Mouse (Mus musculus): ENCODE measurements around the gene Kat6b. TPM values are rescaled to one million over a fixed set of nuclear protein-coding genes. Genes with fewer than 3 reads are reported as not detected.
"Not testable (repeated sequence)": the region's sequence is repeated elsewhere in the genome, so short reads cannot be mapped to it uniquely, and the experiment has no call there.

Gene Kat6b
- polyA plus RNA-seq, 1 experiment = 22.5 TPM

DNA sequence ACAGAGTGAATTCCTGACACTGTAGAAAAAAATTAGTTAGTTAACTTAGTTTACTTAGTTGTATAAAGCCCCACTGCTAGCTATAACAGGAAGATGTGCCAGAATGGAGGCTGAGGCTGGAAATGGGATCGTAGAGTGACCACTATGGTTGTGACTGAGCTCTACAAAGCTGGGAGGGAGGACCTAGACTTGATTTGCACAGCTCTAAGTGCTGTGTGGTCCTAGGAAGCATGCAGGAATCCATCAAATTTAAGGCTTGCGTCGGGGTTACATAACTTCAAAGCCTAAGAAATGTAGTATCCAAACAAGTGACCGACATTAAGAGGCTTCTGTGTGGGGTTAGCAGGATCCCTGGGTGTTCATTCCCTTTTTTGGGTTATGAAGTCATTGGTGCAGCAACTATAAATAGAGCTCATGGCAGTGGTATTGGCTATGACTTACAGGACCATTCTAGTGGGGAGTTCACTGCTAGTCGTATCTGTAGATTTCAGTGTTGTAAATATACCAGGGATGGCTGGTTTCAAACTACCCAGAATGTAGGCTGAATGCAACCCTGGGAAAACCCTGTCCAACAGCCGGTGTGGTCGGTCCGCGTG, 18.0 kb upstream of the Kat6b start:
- Histone ChIP-seq H3K27ac (ENCODE audit: insufficient read depth, low read length) (no peak overlapping the region), H3K27me3 (ENCODE audit: control insufficient read depth, insufficient read depth, low read length) (no peaks in the 10 kb centered on the region; the same call in 1 of the 2 replicates), H3K4me1 (ENCODE audit: control insufficient read depth, insufficient read depth, low read length) (peaks cover 3% of the 10 kb centered on the region; the same call in 1 of the 2 replicates), H3K4me3 (replicated peaks; ENCODE audit: insufficient read depth, low read depth, low read length) (no peak overlapping the region)
- 93% methylated on average over 9 of the region's 9 CpGs for WGBS
- DNase-seq = no peak
- no peak for TF ChIP-seq CTCF (IDR thresholded peaks at IDR 0.05; ENCODE audit: borderline replicate concordance, insufficient read depth, low read depth, low read length)
- no peak for TF ChIP-seq POLR2A (IDR thresholded peaks at IDR 0.05; ENCODE audit: borderline replicate concordance, insufficient read depth, low read length)

DNA sequence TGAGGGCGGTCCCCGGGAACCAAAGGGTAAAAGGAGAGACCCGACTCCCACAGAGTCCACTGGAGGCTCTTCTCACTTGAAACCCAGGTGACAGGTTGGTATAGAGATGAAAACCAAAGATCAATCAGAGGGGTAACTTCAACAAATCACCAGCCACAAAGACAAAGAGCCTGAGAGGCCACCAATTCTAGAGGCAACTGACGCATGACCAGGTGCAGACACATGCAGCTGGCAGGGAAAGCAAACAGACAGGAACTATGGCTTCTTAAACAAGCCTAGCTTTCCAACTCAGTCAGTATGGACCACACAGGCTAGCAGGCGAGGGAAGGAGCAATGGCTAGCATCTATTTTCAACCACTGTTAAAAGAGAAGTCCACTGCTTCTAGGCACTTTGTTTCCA, 10.8 kb upstream of the Kat6b start:
- DNase-seq = no peak
- Histone ChIP-seq H3K4me3 (replicated peaks; ENCODE audit: insufficient read depth, low read depth, low read length) (no peak overlapping the region), H3K27ac (ENCODE audit: insufficient read depth, low read length) (no peak overlapping the region), H3K27me3 (ENCODE audit: control insufficient read depth, insufficient read depth, low read length) (no peaks in the 10 kb centered on the region; the same call in 1 of the 2 replicates), H3K4me1 (ENCODE audit: control insufficient read depth, insufficient read depth, low read length) (no peaks in the 10 kb centered on the region)
- TF ChIP-seq POLR2A (IDR thresholded peaks at IDR 0.05; ENCODE audit: borderline replicate concordance, insufficient read depth, low read length) (no peak), CTCF (IDR thresholded peaks at IDR 0.05; ENCODE audit: borderline replicate concordance, insufficient read depth, low read depth, low read length) (no peak)
- WGBS = 91% methylated on average over 5 of the region's 5 CpGs

DNA sequence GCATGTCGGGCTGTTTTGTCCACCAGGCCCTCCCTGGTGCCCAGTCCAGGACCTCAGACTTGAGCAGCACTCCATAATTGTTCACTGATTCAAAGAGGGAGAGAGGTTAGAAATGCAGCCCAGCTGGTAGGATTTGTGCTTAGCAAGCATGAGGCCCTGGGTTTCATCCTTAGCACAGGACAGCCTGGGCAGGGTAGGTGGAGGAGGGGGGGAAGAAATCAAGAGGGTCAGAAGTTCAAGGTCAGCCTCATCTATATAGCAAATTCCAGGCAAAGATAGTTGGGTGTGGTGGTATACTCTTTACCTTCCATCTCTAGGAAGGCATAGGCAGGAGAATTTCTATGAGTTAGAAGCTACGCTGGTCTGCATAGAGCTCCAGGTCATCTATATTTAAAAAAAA, 9.3 kb upstream of the Kat6b start:
- 85% methylated on average over 2 of the region's 2 CpGs for WGBS

DNA sequence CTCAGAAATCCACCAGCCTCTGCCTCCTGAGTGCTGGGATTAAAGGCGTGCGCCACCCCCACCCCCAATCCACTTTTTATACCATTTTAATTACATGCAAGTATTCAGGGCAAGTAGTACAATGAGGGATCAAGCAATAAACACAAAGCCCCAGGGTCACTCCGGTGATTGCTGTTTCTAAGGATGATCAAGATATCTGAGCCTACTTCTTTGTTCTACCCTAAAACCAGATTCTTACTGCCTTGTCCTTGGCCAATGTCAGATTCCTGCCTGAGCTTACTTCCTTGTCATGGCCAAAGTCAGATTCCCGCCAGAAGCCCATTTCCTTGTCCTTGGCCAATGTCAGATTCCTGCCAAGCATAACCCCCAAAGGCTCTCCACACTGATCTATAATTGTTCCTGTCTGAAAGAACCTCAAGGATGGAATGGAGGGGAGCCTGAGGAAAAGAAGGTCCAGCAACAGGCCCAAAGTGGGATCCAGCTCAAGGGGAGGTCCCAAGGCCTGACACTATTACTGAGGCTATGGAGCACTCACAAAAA, 6.6 kb upstream of the Kat6b start:
- H3K4me3 ChIP-seq (replicated peaks; ENCODE audit: insufficient read depth, low read depth, low read length); H3K27ac ChIP-seq (ENCODE audit: insufficient read depth, low read length); H3K27me3 ChIP-seq (ENCODE audit: control insufficient read depth, insufficient read depth, low read length); DNase-seq; H3K4me1 ChIP-seq (ENCODE audit: control insufficient read depth, insufficient read depth, low read length): not testable (repeated sequence)
- 90% methylated on average over 4 of the region's 4 CpGs for WGBS

More for the DNA sequence above, 9.3 kb upstream of the Kat6b start:
- DNase-seq = no peak
- no peaks in the 10 kb centered on the region for H3K27me3 ChIP-seq (ENCODE audit: control insufficient read depth, insufficient read depth, low read length)
- H3K4me1 ChIP-seq (ENCODE audit: control insufficient read depth, insufficient read depth, low read length) = no peaks in the 10 kb centered on the region
- no peak for TF ChIP-seq CTCF (IDR thresholded peaks at IDR 0.05; ENCODE audit: borderline replicate concordance, insufficient read depth, low read depth, low read length)
- no peak for TF ChIP-seq POLR2A (IDR thresholded peaks at IDR 0.05; ENCODE audit: borderline replicate concordance, insufficient read depth, low read length)
- H3K27ac ChIP-seq (ENCODE audit: insufficient read depth, low read length) = no peak overlapping the region
- H3K4me3 ChIP-seq (replicated peaks; ENCODE audit: insufficient read depth, low read depth, low read length) = no peak overlapping the region

DNA sequence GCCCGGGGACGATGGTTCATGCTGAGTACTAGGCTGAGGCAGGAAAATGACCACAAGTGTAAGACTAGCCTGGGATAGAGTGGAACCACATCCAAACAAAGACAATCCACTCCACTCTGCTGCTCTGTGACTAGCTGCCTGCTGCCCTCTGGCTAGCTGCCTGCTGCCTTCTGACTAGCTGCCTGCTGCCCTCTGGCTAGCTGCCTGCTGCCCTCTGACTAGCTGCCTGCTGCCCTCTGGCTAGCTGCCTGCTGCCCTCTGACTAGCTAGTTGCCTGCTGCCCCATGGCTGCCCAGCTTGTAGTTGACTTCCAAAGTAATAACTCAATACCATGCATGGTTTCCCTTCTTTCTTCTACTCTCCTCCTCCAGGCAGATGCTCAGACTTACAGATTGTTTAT, 4.1 kb upstream of the Kat6b start:
- no peak overlapping the region for H3K4me3 ChIP-seq (replicated peaks; ENCODE audit: insufficient read depth, low read depth, low read length)
- WGBS = 58% methylated on average over 2 of the region's 2 CpGs
- no peak for TF ChIP-seq POLR2A (IDR thresholded peaks at IDR 0.05; ENCODE audit: borderline replicate concordance, insufficient read depth, low read length)
- TF ChIP-seq CTCF (IDR thresholded peaks at IDR 0.05; ENCODE audit: borderline replicate concordance, insufficient read depth, low read depth, low read length) = no peak

DNA sequence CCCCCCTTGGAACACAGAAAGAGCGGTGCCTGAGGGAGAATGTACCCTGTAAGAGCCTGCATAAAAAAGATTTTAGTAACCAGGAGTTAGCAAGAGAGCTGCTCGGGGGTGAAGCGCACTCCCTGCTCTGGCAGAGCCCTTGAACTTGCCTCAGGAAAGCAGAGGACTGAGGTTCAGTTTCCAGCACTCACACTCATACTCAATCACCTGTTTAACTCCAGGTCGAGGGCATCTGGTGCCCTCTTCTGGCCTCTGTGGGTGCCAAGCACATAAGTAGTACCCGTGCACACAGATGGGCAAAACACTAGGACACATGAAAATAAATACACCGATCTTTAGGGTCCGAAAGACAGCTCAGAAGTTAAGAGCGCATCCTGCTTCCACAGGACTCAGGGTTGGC, 1.7 kb upstream of the Kat6b start:
- Histone ChIP-seq H3K27me3 (ENCODE audit: control insufficient read depth, insufficient read depth, low read length) (no peaks in the 10 kb centered on the region), H3K27ac (ENCODE audit: insufficient read depth, low read length) (no peak overlapping the region), H3K4me1 (ENCODE audit: control insufficient read depth, insufficient read depth, low read length) (no peaks in the 10 kb centered on the region), H3K4me3 (replicated peaks; ENCODE audit: insufficient read depth, low read depth, low read length) (no peak overlapping the region)
- 96% methylated on average over 8 of the region's 8 CpGs for WGBS
- no peak for TF ChIP-seq CTCF (IDR thresholded peaks at IDR 0.05; ENCODE audit: borderline replicate concordance, insufficient read depth, low read depth, low read length)
- TF ChIP-seq POLR2A (IDR thresholded peaks at IDR 0.05; ENCODE audit: borderline replicate concordance, insufficient read depth, low read length) = no peak
- DNase-seq = no peak

More for the DNA sequence above, 4.1 kb upstream of the Kat6b start:
- Histone ChIP-seq H3K27me3 (ENCODE audit: control insufficient read depth, insufficient read depth, low read length) (no peaks in the 10 kb centered on the region), H3K4me1 (ENCODE audit: control insufficient read depth, insufficient read depth, low read length) (no peaks in the 10 kb centered on the region), H3K27ac (ENCODE audit: insufficient read depth, low read length) (no peak overlapping the region)
- peak in 1 of 2 experiments; percentile 11 for DNase-seq

DNA sequence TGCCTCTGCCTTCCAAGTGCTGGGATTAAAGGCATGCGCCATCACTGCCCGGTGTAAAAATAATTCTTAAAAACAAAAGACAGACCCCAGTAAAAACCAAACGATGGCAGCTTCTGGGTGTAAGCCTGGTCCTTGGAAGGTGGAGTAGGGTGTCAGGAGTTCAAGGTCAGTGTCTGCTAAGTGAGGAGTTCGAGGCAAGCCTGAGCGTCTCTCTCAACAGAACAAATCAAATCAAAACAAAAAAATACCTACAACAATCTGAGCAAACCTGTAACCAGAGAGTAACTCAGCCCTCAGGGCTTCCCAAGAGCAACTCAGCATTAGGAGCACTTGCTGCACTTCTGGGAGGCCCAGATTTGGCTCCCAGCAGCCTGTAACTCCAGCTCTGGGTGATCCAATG, 1.0 kb upstream of the Kat6b start:
- WGBS = 94% methylated on average over 5 of the region's 5 CpGs
- no peak overlapping the region for H3K27ac ChIP-seq (ENCODE audit: insufficient read depth, low read length)
- H3K4me1 ChIP-seq (ENCODE audit: control insufficient read depth, insufficient read depth, low read length) = no peaks in the 10 kb centered on the region
- DNase-seq = no peak
- H3K27me3 ChIP-seq (ENCODE audit: control insufficient read depth, insufficient read depth, low read length) = no peaks in the 10 kb centered on the region
- H3K4me3 ChIP-seq (replicated peaks; ENCODE audit: insufficient read depth, low read depth, low read length) = no peak overlapping the region
- TF ChIP-seq POLR2A (IDR thresholded peaks at IDR 0.05; ENCODE audit: borderline replicate concordance, insufficient read depth, low read length) (no peak), CTCF (IDR thresholded peaks at IDR 0.05; ENCODE audit: borderline replicate concordance, insufficient read depth, low read depth, low read length) (no peak)

DNA sequence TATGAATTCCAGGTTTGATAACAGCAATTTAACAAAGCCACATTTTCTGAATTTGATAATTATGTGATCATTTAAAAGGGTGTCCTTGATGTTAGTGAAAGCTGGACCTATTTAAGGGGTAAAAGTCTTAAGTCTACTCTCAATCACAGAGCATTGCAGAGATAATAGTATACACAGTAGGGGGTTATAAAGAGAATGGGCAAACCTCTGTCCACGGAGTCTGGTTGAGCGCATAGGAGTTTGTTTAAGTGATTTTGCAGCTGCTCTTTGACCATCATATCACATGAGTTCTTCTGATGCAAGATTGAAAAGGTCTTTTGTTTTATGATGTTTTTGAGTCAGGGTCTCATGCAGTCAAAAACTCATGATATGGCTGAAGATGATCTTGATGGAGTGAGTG, 3.0 kb downstream of the Kat6b start:
- Histone ChIP-seq H3K27ac (ENCODE audit: insufficient read depth, low read length) (no peak overlapping the region), H3K4me3 (replicated peaks; ENCODE audit: insufficient read depth, low read depth, low read length) (no peak overlapping the region), H3K4me1 (ENCODE audit: control insufficient read depth, insufficient read depth, low read length) (no peaks in the 10 kb centered on the region), H3K27me3 (ENCODE audit: control insufficient read depth, insufficient read depth, low read length) (no peaks in the 10 kb centered on the region)
- TF ChIP-seq CTCF (IDR thresholded peaks at IDR 0.05; ENCODE audit: borderline replicate concordance, insufficient read depth, low read depth, low read length) = no peak
- DNase-seq = no peak
- 72% methylated on average over 2 of the region's 2 CpGs for WGBS
